Mouse (Mus musculus) lung, embryonic 16.5 days (tissue): ENCODE measurements around the gene Eif4g3. TPM values are rescaled to one million over a fixed set of nuclear protein-coding genes. Genes with fewer than 3 reads are reported as not detected.
"Not testable (repeated sequence)": the region's sequence is repeated elsewhere in the genome, so short reads cannot be mapped to it uniquely, and the experiment has no call there.

Experiments
- ATAC-seq: fragments of 200-750 bp; cut with Nextera tagmentation; 2 replicates; pipeline ENCODE4 v1.8.0; 2017; ENCODE audit warnings: low read depth, mild to moderate bottlenecking, moderate library complexity
- H3K27ac ChIP-seq: fragments of 300-500 bp; sonication (generic); 2 replicates; pipeline ENCODE4 v1.5.1; 2014; ENCODE audit warnings: mild to moderate bottlenecking, control low read depth, low read length
- H3K27me3 ChIP-seq: fragments of 300-500 bp; sonication (generic); 2 replicates; pipeline ENCODE4 v1.6.1; 2014; ENCODE audit warnings: low read depth, low read length, mixed read lengths; ENCODE audit not compliant: control insufficient read depth, insufficient read depth
- H3K36me3 ChIP-seq: fragments of 300-500 bp; sonication (generic); 2 replicates; pipeline ENCODE4 v1.6.1; 2014; ENCODE audit warnings: low read length; ENCODE audit not compliant: control insufficient read depth, insufficient read depth
- H3K4me1 ChIP-seq: fragments of 300-500 bp; sonication (generic); replicated peaks from 2 replicates; pipeline ENCODE4 v1.6.1; 2014; ENCODE audit warnings: low read length, mixed read lengths; ENCODE audit not compliant: control insufficient read depth, insufficient read depth
- H3K4me2 ChIP-seq: fragments of 300-500 bp; sonication (generic); 2 replicates; pipeline ENCODE4 v1.6.1; 2014; ENCODE audit warnings: low read depth, low read length, control low read depth
- H3K4me3 ChIP-seq: fragments of 300-500 bp; sonication (generic); 2 replicates; pipeline ENCODE4 v1.5.1; 2014; ENCODE audit warnings: mild to moderate bottlenecking, low read length, control low read depth
- H3K9ac ChIP-seq: fragments of 300-500 bp; sonication (generic); 2 replicates; pipeline ENCODE4 v1.6.1; 2014; ENCODE audit warnings: low read length, control low read depth
- H3K9me3 ChIP-seq: fragments of 300-500 bp; sonication (generic); 2 replicates; pipeline ENCODE4 v1.6.1; 2016; ENCODE audit warnings: low read length; ENCODE audit not compliant: control insufficient read depth
- WGBS: fragments of 180-500 bp; shearing (Covaris S2); extraction: QIAGEN DNeasy Blood & Tissue Kit; methylation state at CpG from one replicate; pipeline ENCODE4 v1.1.7; 2014; 5-methylcytosine and 5-hydroxymethylcytosine counted together
- polyA plus RNA-seq: library from polyadenylated mRNA; unstranded; fragments of >200 nt; fragmentation: Nextera tagmentation; extraction: Ambion mirVana; gene quantifications from 2 replicates; pipeline ENCODE4 v1.2.1, GENCODE M21; 2015

Gene Eif4g3
- polyA plus RNA-seq, 1 experiment from 2014 or later, result 23.8 TPM

DNA sequence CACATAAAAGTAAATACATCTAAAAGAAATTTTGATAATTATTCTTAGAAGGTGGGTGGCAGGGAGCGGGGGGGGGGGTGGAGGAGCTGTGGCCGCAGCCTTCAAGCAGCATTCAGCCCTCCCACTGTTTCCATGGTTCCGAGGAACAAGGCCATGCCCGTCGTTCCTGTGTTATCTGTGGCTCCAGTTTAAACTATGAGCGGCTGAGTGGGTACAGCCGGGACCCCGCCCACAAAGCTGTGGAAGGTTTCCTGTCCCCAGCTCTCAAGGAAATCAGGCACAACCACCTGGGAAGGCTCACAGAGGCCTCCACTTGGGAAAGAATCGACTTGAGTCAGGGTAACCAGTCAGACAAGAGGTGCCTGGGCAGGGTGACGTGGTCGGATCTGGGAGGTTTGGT is 32.1 kb upstream of the Eif4g3 start:
- peaks cover 36% of the 10 kb centered on the region for H3K36me3 ChIP-seq
- H3K4me2 ChIP-seq, result no peak overlapping the region
- H3K4me3 ChIP-seq, result no peak overlapping the region
- H3K27me3 ChIP-seq, result no peaks in the 10 kb centered on the region
- 45% methylated on average over 11 of the region's 11 CpGs for WGBS
- peaks cover 4% of the 10 kb centered on the region; the same call in 1 of the 2 replicates for H3K4me1 ChIP-seq
- 0 out of 2 replicates have a peak, but pooled peaks cover 3% of the 10 kb centered on the region for H3K9me3 ChIP-seq
- peak overlapping the region; percentile 56 for H3K27ac ChIP-seq
- ATAC-seq, result peak; percentile 84
- H3K9ac ChIP-seq, result no peak overlapping the region

DNA sequence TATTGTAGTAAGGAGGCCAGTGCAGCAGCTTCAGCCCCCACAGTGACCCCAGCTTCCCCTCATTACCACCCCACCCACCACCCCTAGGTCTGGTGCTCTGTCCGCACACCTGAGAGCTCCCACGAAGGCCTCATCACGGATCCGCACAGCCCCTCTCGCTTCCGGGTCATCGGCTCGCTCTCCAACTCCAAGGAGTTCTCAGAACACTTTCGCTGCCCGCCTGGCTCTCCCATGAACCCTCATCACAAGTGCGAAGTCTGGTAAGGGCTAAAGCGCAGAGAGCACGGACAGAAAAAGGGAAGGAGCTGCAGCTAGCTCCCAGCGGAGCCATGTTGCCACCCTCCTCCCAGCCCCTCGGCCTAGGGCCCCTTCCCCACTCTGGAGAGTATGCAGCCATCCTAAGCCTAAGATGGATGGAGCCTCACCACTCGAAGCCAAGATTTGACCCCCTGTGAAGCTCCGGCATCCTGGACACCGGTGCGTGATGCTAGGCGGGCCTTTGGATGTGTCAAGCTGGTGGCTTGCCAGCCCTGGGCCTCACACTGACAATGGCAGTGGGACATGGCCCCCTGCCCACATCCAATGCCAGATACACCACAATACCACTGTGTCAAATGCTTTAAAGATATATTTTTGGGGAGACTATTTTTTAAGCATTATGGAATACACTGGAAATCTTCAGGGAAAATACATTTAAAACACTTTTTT is 30.0 kb upstream of the Eif4g3 start:
- 91% methylated on average over 20 of the region's 20 CpGs for WGBS
- Histone ChIP-seq H3K9me3 (0 out of 2 replicates have a peak, but pooled peaks cover 3% of the 10 kb centered on the region), H3K27me3 (no peaks in the 10 kb centered on the region), H3K36me3 (peaks cover 29% of the 10 kb centered on the region), H3K9ac (no peak overlapping the region), H3K4me1 (peaks cover 4% of the 10 kb centered on the region; the same call in 1 of the 2 replicates), H3K4me2 (no peak overlapping the region), H3K27ac (no peak overlapping the region), H3K4me3 (no peak overlapping the region)
- no peak for ATAC-seq

DNA sequence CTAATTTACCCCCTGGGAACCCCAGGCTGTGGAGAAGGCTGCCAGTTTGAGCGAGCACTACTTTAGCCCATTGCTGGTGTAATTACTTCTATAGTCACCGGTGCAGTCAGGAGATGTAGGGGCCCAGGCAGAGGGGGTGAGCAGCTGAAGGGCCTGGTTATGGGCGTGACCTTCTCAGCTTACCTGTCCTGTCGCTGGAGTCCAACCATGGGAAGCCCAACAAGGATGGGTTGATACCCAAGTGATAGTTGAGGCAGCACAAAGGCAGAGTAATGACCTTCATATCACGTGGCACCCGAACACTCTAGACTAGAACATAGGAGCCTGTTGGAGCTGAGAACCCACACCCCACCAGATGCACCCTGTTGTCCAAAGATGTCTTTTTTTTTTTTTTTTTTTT is 29.4 kb upstream of the Eif4g3 start:
- Histone ChIP-seq H3K36me3 (peaks cover 24% of the 10 kb centered on the region), H3K4me1 (peaks cover 4% of the 10 kb centered on the region; the same call in 1 of the 2 replicates), H3K9me3 (0 out of 2 replicates have a peak, but pooled peaks cover 3% of the 10 kb centered on the region), H3K4me3 (no peak overlapping the region), H3K27me3 (no peaks in the 10 kb centered on the region), H3K4me2 (no peak overlapping the region), H3K9ac (no peak overlapping the region), H3K27ac (no peak overlapping the region)
- no peak for ATAC-seq
- 80% methylated on average over 6 of the region's 6 CpGs for WGBS

DNA sequence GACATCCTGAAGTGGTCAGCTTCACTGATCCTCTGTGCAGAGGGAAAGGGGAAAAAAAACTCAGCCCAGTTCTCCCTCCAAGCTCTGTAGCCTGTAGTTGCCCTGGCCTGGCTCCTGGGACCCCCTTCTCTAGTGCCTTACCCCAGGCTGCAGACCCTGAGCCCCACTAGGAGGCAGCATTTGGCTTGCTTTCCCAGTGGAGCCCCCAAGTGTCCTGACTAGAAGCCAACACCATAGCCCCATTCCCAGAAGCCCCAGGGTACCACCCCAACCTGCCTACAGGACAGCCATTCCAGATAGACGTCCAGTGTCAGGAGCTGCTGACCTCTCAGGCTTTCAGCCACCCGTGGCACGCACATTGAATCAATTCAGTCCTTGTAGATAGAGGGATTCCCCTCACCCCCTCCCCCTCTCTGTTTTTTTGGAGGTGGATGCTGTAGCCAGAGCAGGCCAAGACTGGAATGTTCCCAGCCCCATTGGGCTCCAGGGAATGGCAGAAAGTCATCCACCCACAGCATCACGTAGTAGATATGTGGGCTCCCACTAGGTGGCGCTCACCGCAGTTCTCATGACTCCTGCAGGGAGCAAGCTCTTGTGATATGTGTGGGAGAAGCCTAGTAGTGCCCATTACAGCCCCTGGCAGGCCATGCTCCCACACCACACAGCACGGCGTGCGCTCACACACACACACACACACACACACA is 28.8 kb upstream of the Eif4g3 start:
- Histone ChIP-seq H3K4me2 (no peak overlapping the region), H3K27ac (no peak overlapping the region), H3K27me3 (no peaks in the 10 kb centered on the region), H3K9me3 (0 out of 2 replicates have a peak, but pooled peaks cover 3% of the 10 kb centered on the region), H3K4me3 (no peak overlapping the region), H3K4me1 (peaks cover 4% of the 10 kb centered on the region; the same call in 1 of the 2 replicates), H3K36me3 (peaks cover 20% of the 10 kb centered on the region), H3K9ac (no peak overlapping the region)
- 65% methylated on average over 9 of the region's 9 CpGs for WGBS
- ATAC-seq, result peak; percentile 29; the same call in 1 of the 2 replicates

DNA sequence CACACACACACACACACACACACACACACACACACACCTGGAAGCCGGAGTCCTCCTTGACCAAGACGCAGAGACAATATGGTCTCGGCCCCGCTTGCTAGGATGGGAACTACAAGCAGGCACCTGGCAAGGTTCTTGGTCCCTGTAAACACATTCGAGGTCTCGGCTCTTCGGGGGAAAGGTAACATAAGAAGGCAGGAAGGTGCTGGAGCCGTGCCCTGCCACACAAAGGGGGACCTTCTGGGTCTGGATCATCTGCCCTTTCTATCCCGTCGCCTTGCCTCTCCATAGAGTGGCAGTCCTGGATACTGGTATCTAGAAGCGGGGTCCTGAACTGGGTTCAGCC is 28.3 kb upstream of the Eif4g3 start:
- Histone ChIP-seq H3K36me3 (peaks cover 15% of the 10 kb centered on the region), H3K9me3 (0 out of 2 replicates have a peak, but pooled peaks cover 3% of the 10 kb centered on the region), H3K27ac (no peak overlapping the region), H3K9ac (no peak overlapping the region), H3K4me3 (no peak overlapping the region), H3K4me1 (peaks cover 4% of the 10 kb centered on the region; the same call in 1 of the 2 replicates), H3K4me2 (no peak overlapping the region), H3K27me3 (no peaks in the 10 kb centered on the region)
- ATAC-seq, result no peak
- 92% methylated on average over 11 of the region's 11 CpGs for WGBS

DNA sequence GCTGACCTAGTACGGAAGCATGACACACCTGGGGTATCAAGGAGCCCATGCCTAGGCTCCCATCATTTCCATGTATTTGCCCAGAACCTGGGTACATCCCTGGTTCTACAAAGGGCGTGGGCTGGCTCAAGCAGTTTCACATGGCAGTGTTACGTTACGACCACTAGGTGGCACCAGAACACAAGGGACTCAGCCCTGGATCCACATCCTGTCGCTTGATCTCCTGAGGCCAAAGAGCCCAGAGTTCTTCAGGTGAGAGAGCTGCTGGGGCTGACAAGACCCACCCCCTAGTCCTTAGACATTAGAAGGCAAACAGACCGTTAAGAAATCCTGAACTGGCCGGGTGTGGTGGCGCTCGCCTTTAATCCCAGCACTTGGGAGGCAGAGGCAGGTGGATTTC is 24.6 kb upstream of the Eif4g3 start:
- no peaks in the 10 kb centered on the region for H3K27me3 ChIP-seq
- 0 out of 2 replicates have a peak, but pooled peaks have one; percentile 27 for ATAC-seq
- H3K36me3 ChIP-seq, result no peaks in the 10 kb centered on the region
- no peaks in the 10 kb centered on the region for H3K9me3 ChIP-seq
- H3K4me3 ChIP-seq, result no peak overlapping the region
- WGBS, result 11% methylated on average over 9 of the region's 9 CpGs
- H3K4me1 ChIP-seq, result no peaks in the 10 kb centered on the region
- H3K9ac ChIP-seq, result no peak overlapping the region
- no peak overlapping the region for H3K27ac ChIP-seq
- H3K4me2 ChIP-seq, result no peak overlapping the region

DNA sequence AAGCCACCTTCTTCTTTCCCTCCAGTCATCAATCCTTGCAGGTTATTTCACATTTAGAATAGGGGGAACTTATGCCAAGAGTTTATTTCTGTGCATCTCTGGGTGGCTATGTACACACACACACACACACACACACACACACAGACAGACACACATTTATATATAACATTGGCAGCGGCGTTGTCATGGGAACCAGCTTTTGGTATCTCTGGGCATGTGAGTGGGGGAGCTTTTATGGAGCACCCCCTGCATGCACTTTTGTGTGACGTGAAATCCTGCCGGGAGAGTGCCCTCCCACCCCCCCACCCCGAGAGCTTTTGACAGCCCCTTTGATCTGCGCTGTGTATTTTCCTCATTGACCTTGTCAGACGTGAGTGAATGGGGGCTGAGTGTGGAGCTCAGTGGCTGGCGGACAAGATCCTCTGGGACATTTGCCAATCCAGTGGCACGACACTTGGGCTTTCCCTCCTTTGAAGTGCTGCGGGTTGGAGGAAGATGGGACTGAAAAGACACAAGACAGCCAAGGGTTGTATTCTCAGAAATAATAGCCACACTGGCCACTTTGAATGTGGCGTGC is 22.1 kb upstream of the Eif4g3 start:
- ATAC-seq, result peak; percentile 69
- H3K9ac ChIP-seq, H3K4me1 ChIP-seq, H3K4me3 ChIP-seq, H3K9me3 ChIP-seq, H3K4me2 ChIP-seq, H3K36me3 ChIP-seq, H3K27me3 ChIP-seq, H3K27ac ChIP-seq: not testable (repeated sequence)
- WGBS, result no CpG with 5 or more reads among the region's 11 CpGs

DNA sequence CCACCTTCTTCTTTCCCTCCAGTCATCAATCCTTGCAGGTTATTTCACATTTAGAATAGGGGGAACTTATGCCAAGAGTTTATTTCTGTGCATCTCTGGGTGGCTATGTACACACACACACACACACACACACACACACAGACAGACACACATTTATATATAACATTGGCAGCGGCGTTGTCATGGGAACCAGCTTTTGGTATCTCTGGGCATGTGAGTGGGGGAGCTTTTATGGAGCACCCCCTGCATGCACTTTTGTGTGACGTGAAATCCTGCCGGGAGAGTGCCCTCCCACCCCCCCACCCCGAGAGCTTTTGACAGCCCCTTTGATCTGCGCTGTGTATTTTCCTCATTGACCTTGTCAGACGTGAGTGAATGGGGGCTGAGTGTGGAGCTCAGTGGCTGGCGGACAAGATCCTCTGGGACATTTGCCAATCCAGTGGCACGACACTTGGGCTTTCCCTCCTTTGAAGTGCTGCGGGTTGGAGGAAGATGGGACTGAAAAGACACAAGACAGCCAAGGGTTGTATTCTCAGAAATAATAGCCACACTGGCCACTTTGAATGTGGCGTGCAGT is 17.9 kb upstream of the Eif4g3 start:
- no CpG with 5 or more reads among the region's 11 CpGs for WGBS
- peak; percentile 47 for ATAC-seq

DNA sequence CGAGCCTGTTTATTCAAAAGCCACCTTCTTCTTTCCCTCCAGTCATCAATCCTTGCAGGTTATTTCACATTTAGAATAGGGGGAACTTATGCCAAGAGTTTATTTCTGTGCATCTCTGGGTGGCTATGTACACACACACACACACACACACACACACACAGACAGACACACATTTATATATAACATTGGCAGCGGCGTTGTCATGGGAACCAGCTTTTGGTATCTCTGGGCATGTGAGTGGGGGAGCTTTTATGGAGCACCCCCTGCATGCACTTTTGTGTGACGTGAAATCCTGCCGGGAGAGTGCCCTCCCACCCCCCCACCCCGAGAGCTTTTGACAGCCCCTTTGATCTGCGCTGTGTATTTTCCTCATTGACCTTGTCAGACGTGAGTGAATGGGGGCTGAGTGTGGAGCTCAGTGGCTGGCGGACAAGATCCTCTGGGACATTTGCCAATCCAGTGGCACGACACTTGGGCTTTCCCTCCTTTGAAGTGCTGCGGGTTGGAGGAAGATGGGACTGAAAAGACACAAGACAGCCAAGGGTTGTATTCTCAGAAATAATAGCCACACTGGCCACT is 13.7 kb upstream of the Eif4g3 start:
- not testable (repeated sequence) for H3K9ac ChIP-seq, H3K36me3 ChIP-seq, H3K4me2 ChIP-seq, H3K27me3 ChIP-seq, H3K9me3 ChIP-seq, H3K27ac ChIP-seq, H3K4me3 ChIP-seq, H3K4me1 ChIP-seq
- no CpG with 5 or more reads among the region's 11 CpGs for WGBS
- ATAC-seq, result peak; percentile 39

More for the DNA sequence above, 17.9 kb upstream of the Eif4g3 start:
- H3K9ac ChIP-seq, H3K36me3 ChIP-seq, H3K27ac ChIP-seq, H3K27me3 ChIP-seq, H3K4me3 ChIP-seq, H3K4me2 ChIP-seq, H3K4me1 ChIP-seq, H3K9me3 ChIP-seq: not testable (repeated sequence)
